Mouse (Mus musculus) liver, embryonic 14.5 days (tissue): ENCODE data around the gene Saxo1. TPM values are rescaled to one million over a fixed set of nuclear protein-coding genes. Genes with fewer than 3 reads are reported as not detected.

Experiments used
- ATAC-seq: fragments of 200-750 bp; cut with Nextera tagmentation; 2 replicates; pipeline ENCODE4 v1.8.0; 2017; ENCODE audit warnings: moderate number of reproducible peaks, mild to moderate bottlenecking, moderate library complexity; ENCODE audit not compliant: insufficient read depth
- DNase-seq, 3 experiments: peaks; one replicate each; pipeline ENCODE4 v3.0.0-alpha.2; 2012 to 2013; ENCODE audit warnings: low read depth in 3 of 3, low spot score in 3 of 3
- H3K27ac ChIP-seq: fragments of 300-500 bp; sonication (generic); 2 replicates; pipeline ENCODE4 v1.5.1; 2014; ENCODE audit warnings: moderate library complexity, mild to moderate bottlenecking, control low read depth, inconsistent platforms
- H3K27me3 ChIP-seq: fragments of 300-500 bp; sonication (generic); 2 replicates; pipeline ENCODE4 v1.6.1; 2014; ENCODE audit warnings: mild to moderate bottlenecking, low read length, moderate library complexity; ENCODE audit not compliant: control insufficient read depth, insufficient read depth
- H3K36me3 ChIP-seq: fragments of 300-500 bp; sonication (generic); replicated peaks from 2 replicates; pipeline ENCODE4 v1.6.1; 2014; ENCODE audit warnings: low read depth; ENCODE audit not compliant: control insufficient read depth, insufficient read depth
- H3K4me1 ChIP-seq, 2 experiments: fragments of 200-500 bp in 1 of 2; fragments of 300-500 bp in 1 of 2; sonication (generic) in 1 of 2; replicated peaks; 2 replicates each; pipeline ENCODE4 v1.6.1; 2012 to 2014; ENCODE audit warnings: antibody characterized with exemption in 1 of 2, inconsistent platforms in 1 of 2, low read length in 1 of 2; ENCODE audit not compliant: control insufficient read depth in 2 of 2, insufficient read depth in 2 of 2
- H3K4me2 ChIP-seq: fragments of 300-500 bp; sonication (generic); 2 replicates; pipeline ENCODE4 v1.6.1; 2014; ENCODE audit warnings: low read depth, mild to moderate bottlenecking, control low read depth, moderate library complexity
- H3K4me3 ChIP-seq, 2 experiments: fragments of 200-500 bp in 1 of 2; fragments of 300-500 bp in 1 of 2; sonication (generic) in 1 of 2; 2 replicates each; pipeline ENCODE4 v1.5.1; 2012 to 2014; ENCODE audit warnings: low read depth in 2 of 2, low read length in 2 of 2, mild to moderate bottlenecking in 2 of 2, control low read depth in 1 of 2, inconsistent platforms in 1 of 2, moderate library complexity in 1 of 2; ENCODE audit not compliant: insufficient read depth in 1 of 2
- H3K9ac ChIP-seq: fragments of 300-500 bp; sonication (generic); replicated peaks from 2 replicates; pipeline ENCODE4 v1.6.1; 2014; ENCODE audit warnings: mild to moderate bottlenecking, control low read depth, moderate library complexity
- H3K9me3 ChIP-seq: fragments of 300-500 bp; sonication (generic); 2 replicates; pipeline ENCODE4 v1.6.1; 2016; ENCODE audit warnings: low read length, mixed read lengths; ENCODE audit not compliant: control insufficient read depth
- EP300 ChIP-seq: IDR thresholded peaks from 2 replicates; pipeline ENCODE4 v1.6.1; 2016; ENCODE audit warnings: antibody characterized with exemption, low read depth
- WGBS: fragments of 180-500 bp; shearing (Covaris S2); extraction: QIAGEN DNeasy Blood & Tissue Kit; methylation state at CpG from one replicate; pipeline ENCODE4 v1.1.7; 2014; ENCODE audit not compliant: insufficient replicate concordance; 5-methylcytosine and 5-hydroxymethylcytosine counted together
- polyA plus RNA-seq, 2 experiments: library from polyadenylated mRNA; depleted of rRNA in 1 of 2; stranded (reverse) in 1 of 2; unstranded in 1 of 2; fragments of >200 nt; fragmentation: Nextera tagmentation in 1 of 2; extraction: Ambion mirVana in 1 of 2; gene quantifications; 2 replicates each; pipeline versions ENCODE4 v1.2.1 to v1.2.3; 2012 to 2014

The Saxo1 gene
- polyA plus RNA-seq, 2 experiments: not detected

DNA sequence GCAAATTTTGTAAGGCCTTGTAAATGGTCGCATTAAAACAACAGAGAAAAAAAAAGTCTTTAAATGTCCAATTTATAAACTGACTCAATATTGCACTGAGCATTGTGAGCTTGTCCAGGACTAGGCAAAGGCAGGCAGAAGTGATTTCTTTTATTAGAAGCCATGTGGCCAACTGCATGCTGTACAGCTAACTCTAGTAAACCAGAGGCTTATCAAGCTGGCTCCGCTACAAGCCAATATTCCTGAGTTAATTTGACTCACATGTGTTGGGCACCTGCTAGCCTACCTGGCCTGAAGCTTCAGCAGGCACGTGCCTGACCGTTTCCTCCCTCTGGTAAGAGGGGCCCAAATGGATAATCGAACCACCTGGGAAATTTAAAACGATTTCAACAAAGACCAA is 162.5 kb downstream of the Saxo1 start:
- no peak overlapping the region for H3K9ac ChIP-seq
- no peaks in the 10 kb centered on the region for H3K27me3 ChIP-seq
- no peak for TF ChIP-seq EP300
- no peaks in the 10 kb centered on the region for H3K36me3 ChIP-seq
- no peak overlapping the region for H3K27ac ChIP-seq
- H3K9me3 ChIP-seq: no peaks in the 10 kb centered on the region
- H3K4me3 ChIP-seq: no peak overlapping the region
- WGBS: 54% methylated on average over 6 of the region's 6 CpGs
- no peak for ATAC-seq
- H3K4me2 ChIP-seq: no peak overlapping the region
- H3K4me1 ChIP-seq: no peaks in the 10 kb centered on the region
- DNase-seq: no peak

Other genes starting within 250 kb of the Saxo1 start
- gene Rraga, start 17.3 kb upstream of the Saxo1 start, polyA plus RNA-seq (2012; rRNA removed): 28.1 and 38.4 TPM in 2 replicates
- 32.3 and 33.5 TPM in 2 replicates for gene Rraga, start 17.3 kb upstream of the Saxo1 start, polyA plus RNA-seq (2014; fragmentation: Nextera tagmentation; extraction: Ambion mirVana)
- gene Haus6, start 53.7 kb upstream of the Saxo1 start, polyA plus RNA-seq (2012; rRNA removed): 3.8 and 5.7 TPM in 2 replicates
- 12.7 and 14.2 TPM in 2 replicates for gene Haus6, start 53.7 kb upstream of the Saxo1 start, polyA plus RNA-seq (2014; fragmentation: Nextera tagmentation; extraction: Ambion mirVana)
- gene Plin2, start 111.7 kb upstream of the Saxo1 start, polyA plus RNA-seq (2012; rRNA removed): 89.7 and 108 TPM in 2 replicates
- 159 and 166 TPM in 2 replicates for gene Plin2, start 111.7 kb upstream of the Saxo1 start, polyA plus RNA-seq (2014; fragmentation: Nextera tagmentation; extraction: Ambion mirVana)
- 2.0 and 2.7 TPM in 2 replicates for gene Dennd4c, start 190.2 kb upstream of the Saxo1 start, polyA plus RNA-seq (2012; rRNA removed)
- gene Dennd4c, start 190.2 kb upstream of the Saxo1 start, polyA plus RNA-seq (2014; fragmentation: Nextera tagmentation; extraction: Ambion mirVana): 2.1 and 2.4 TPM in 2 replicates